Mouse (Mus musculus) adrenal gland, adult 2 months (tissue): Measurements from ENCODE around the gene Chek1. TPM values are rescaled to one million over a fixed set of nuclear protein-coding genes. Genes with fewer than 3 reads are reported as not detected.

Source experiments
- DNase-seq: peaks from one replicate; pipeline ENCODE4 v3.0.0; 2021
- long read RNA-seq: library from polyadenylated mRNA; stranded (forward); transcript quantifications from one replicate; pipeline ENCODE4 v2.0.0, GENCODE M21; 2021
- polyA plus RNA-seq: library from polyadenylated mRNA; depleted of rRNA; stranded (reverse); fragments of >200 nt; gene quantifications from 2 replicates; pipeline ENCODE4 v1.2.3, GENCODE M21; 2012; rRNA removed
- total RNA-seq, 2 experiments: library from RNA; stranded (reverse); gene quantifications; 2 replicates each; pipeline ENCODE4 v1.2.3; 2021

Gene Chek1
- 1 to 10 TPM; 2.1 to 3.8 TPM for total RNA-seq
- polyA plus RNA-seq = 0.27 and 0.38 TPM in 2 replicates
- long read RNA-seq, partial matches to known transcripts = 0 of 1 reads
- long read RNA-seq, other reads (novel, unspliced or antisense) = 0 of 1 reads

- DNase-seq = peak; percentile 25
Measured at GRCm38 (mm10) chr9:36727034-36727755, at the start of gene Chek1. Gene Chek1 (minus strand): TSS chr9:36727065.

- no peak for DNase-seq
Measured at GRCm38 (mm10) chr9:36769048-36769413, 42.2 kb upstream of the Chek1 start.

- DNase-seq = peak; percentile 75
Measured at GRCm38 (mm10) chr9:36768156-36769047, 41.5 kb upstream of the Chek1 start.

GRCm38 (mm10) chr9:36767203-36768143 is 40.6 kb upstream of the Chek1 start, which contains the start of gene Stt3a:
Gene Stt3a (minus strand): TSS chr9:36767679.
- peak; percentile 99 for DNase-seq

GRCm38 (mm10) chr9:36764378-36764777 is 37.5 kb upstream of the Chek1 start:
- DNase-seq = no peak

GRCm38 (mm10) chr9:36726131-36727033 is 483 bp downstream of the Chek1 start:
- peak; percentile 92 for DNase-seq

- no peak for DNase-seq
Measured at GRCm38 (mm10) chr9:36716624-36717023, 10.2 kb downstream of the Chek1 start.

- DNase-seq = no peak
Measured at GRCm38 (mm10) chr9:36707304-36707703, 19.6 kb downstream of the Chek1 start.

- no peak for DNase-seq
Measured at GRCm38 (mm10) chr9:36705923-36706322, 20.9 kb downstream of the Chek1 start.

GRCm38 (mm10) chr9:36694276-36694675 is 32.6 kb downstream of the Chek1 start:
- no peak for DNase-seq

- DNase-seq = no peak
Measured at GRCm38 (mm10) chr9:36692920-36693319, 33.9 kb downstream of the Chek1 start, which contains the start of gene Acrv1. Gene Acrv1 (plus strand): TSS chr9:36693220.

GRCm38 (mm10) chr9:36687329-36687728 is 39.5 kb downstream of the Chek1 start:
- DNase-seq = peak; percentile 5

- no peak for DNase-seq
Measured at GRCm38 (mm10) chr9:36681424-36681823, 45.4 kb downstream of the Chek1 start.

Other genes starting within 250 kb of the Chek1 start
- gene Gm5615, start 185.1 kb downstream of the Chek1 start, total RNA-seq = not detected
- gene Gm5615, start 185.1 kb downstream of the Chek1 start, polyA plus RNA-seq = not detected in 2 replicates
- gene Gm17689, start 144.4 kb downstream of the Chek1 start, total RNA-seq = not detected
- not detected in 2 replicates for gene Gm17689, start 144.4 kb downstream of the Chek1 start, polyA plus RNA-seq
- not detected for gene A630095E13Rik, start 83.7 kb downstream of the Chek1 start, total RNA-seq
- not detected in 2 replicates for gene A630095E13Rik, start 83.7 kb downstream of the Chek1 start, polyA plus RNA-seq
- not detected for gene Acrv1, start 33.8 kb downstream of the Chek1 start, total RNA-seq
- not detected in 2 replicates for gene Acrv1, start 33.8 kb downstream of the Chek1 start, polyA plus RNA-seq
- 100 to 1,000 TPM; 260 to 267 TPM for gene Stt3a, start 40.6 kb upstream of the Chek1 start, total RNA-seq
- 68.6 and 107 TPM in 2 replicates for gene Stt3a, start 40.6 kb upstream of the Chek1 start, polyA plus RNA-seq
- 100 to 1,000 TPM; 134 to 147 TPM for gene Ei24, start 70.3 kb upstream of the Chek1 start, total RNA-seq
- gene Ei24, start 70.3 kb upstream of the Chek1 start, polyA plus RNA-seq = 200 and 225 TPM in 2 replicates
- gene Fez1, start 94.8 kb upstream of the Chek1 start, total RNA-seq = 1 to 10 TPM; 2.7 to 7.2 TPM
- 0.74 and 0.76 TPM in 2 replicates for gene Fez1, start 94.8 kb upstream of the Chek1 start, polyA plus RNA-seq